Mouse (Mus musculus) heart, embryonic 12.5 days (tissue): ENCODE measurements around the gene Hcfc2. TPM values are rescaled to one million over a fixed set of nuclear protein-coding genes. Genes with fewer than 3 reads are reported as not detected.

ENCODE experiments used
- ATAC-seq: fragments of 200-750 bp; cut with Nextera tagmentation; 2 replicates; pipeline ENCODE4 v1.8.0; 2017; ENCODE audit warnings: moderate TSS enrichment, moderate library complexity; ENCODE audit not compliant: insufficient number of reproducible peaks, low FRiP score
- H3K27ac ChIP-seq: fragments of 300-500 bp; sonication (generic); 2 replicates; pipeline ENCODE4 v1.5.1; 2016; ENCODE audit warnings: mild to moderate bottlenecking, moderate library complexity; ENCODE audit not compliant: poor library complexity, severe bottlenecking
- H3K27me3 ChIP-seq: fragments of 300-500 bp; sonication (generic); replicated peaks from 2 replicates; pipeline ENCODE4 v1.6.1; 2016; ENCODE audit warnings: mild to moderate bottlenecking, moderate library complexity
- H3K36me3 ChIP-seq: fragments of 300-500 bp; sonication (generic); 2 replicates; pipeline ENCODE4 v1.6.1; 2016; ENCODE audit warnings: mild to moderate bottlenecking, moderate library complexity
- H3K4me1 ChIP-seq: fragments of 300-500 bp; sonication (generic); replicated peaks from 2 replicates; pipeline ENCODE4 v1.6.1; 2016; ENCODE audit warnings: mild to moderate bottlenecking
- H3K4me2 ChIP-seq: fragments of 300-500 bp; sonication (generic); 2 replicates; pipeline ENCODE4 v1.6.1; 2016; ENCODE audit warnings: mild to moderate bottlenecking, moderate library complexity
- H3K4me3 ChIP-seq: fragments of 300-500 bp; sonication (generic); 2 replicates; pipeline ENCODE4 v1.5.1; 2016; ENCODE audit warnings: mild to moderate bottlenecking
- H3K9ac ChIP-seq: fragments of 300-500 bp; sonication (generic); 2 replicates; pipeline ENCODE4 v1.6.1; 2016; ENCODE audit warnings: mild to moderate bottlenecking, moderate library complexity
- H3K9me3 ChIP-seq: fragments of 300-500 bp; sonication (generic); replicated peaks from 2 replicates; pipeline ENCODE4 v1.6.1; 2016; ENCODE audit warnings: mild to moderate bottlenecking, moderate library complexity
- WGBS: fragments of 180-500 bp; shearing (Covaris S2); methylation state at CpG from one replicate; pipeline ENCODE4 v1.1.7; 2016; 5-methylcytosine and 5-hydroxymethylcytosine counted together
- polyA plus RNA-seq: library from polyadenylated mRNA; unstranded; fragments of >200 nt; fragmentation: Nextera tagmentation; extraction: Ambion mirVana; gene quantifications from 2 replicates; pipeline ENCODE4 v1.2.1, GENCODE M21; 2016

The Hcfc2 gene
- polyA plus RNA-seq, 1 experiment from 2014 or later, result 52.0 TPM

DNA sequence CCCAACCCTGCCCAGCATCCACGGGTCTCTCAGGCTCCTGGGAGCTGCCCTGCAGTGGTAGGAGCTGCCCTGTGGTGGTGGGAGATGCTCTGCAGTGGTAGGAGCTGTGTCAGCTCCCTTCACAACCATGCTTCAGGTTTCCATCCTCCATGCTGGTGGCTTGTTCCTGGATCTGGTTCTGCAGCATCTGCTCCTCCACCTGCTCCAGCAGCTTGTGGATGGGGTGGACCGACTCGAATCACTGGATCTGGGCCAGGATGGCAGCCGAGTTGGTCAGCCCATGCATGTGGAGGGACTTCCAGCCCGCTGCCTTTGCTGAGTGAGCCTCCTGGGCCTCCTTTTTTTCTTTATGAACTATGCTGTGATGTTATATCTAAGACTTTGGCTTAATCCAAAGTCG lies 19.0 kb upstream of the Hcfc2 start:
- Histone ChIP-seq H3K27me3 (no peaks in the 10 kb centered on the region), H3K9me3 (no peaks in the 10 kb centered on the region), H3K36me3 (no peaks in the 10 kb centered on the region), H3K4me3 (no peak overlapping the region), H3K9ac (no peak overlapping the region), H3K27ac (no peak overlapping the region), H3K4me2 (no peak overlapping the region), H3K4me1 (0 out of 2 replicates have a peak, but pooled peaks cover 7% of the 10 kb centered on the region)
- WGBS, result 80% methylated on average over 6 of the region's 6 CpGs
- no peak for ATAC-seq

DNA sequence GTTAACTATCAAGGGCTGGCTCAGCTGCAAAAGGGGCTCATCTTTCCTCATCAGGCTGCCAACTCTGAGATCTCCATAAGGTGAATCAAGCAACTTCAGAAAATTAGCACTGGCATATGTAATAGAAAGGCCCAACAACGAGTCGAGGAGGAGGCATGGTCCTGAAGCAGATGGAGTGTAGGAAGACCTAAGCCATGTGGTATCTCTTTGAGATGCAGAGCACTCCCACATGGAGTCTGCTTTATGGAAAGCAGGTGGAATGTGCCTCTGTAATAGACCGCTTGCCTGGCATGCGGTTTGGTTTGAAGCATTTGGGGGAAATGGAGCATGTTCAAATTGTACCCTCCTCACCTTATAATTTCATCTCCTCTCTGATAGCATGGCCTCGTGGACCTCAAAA lies 15.2 kb upstream of the Hcfc2 start:
- no peaks in the 10 kb centered on the region for H3K9me3 ChIP-seq
- 84% methylated on average over 5 of the region's 5 CpGs for WGBS
- no peaks in the 10 kb centered on the region for H3K27me3 ChIP-seq
- H3K4me2 ChIP-seq, result no peak overlapping the region
- no peaks in the 10 kb centered on the region for H3K36me3 ChIP-seq
- no peak overlapping the region for H3K27ac ChIP-seq
- H3K4me3 ChIP-seq, result no peak overlapping the region
- H3K4me1 ChIP-seq, result no peaks in the 10 kb centered on the region
- ATAC-seq, result no peak
- H3K9ac ChIP-seq, result no peak overlapping the region

DNA sequence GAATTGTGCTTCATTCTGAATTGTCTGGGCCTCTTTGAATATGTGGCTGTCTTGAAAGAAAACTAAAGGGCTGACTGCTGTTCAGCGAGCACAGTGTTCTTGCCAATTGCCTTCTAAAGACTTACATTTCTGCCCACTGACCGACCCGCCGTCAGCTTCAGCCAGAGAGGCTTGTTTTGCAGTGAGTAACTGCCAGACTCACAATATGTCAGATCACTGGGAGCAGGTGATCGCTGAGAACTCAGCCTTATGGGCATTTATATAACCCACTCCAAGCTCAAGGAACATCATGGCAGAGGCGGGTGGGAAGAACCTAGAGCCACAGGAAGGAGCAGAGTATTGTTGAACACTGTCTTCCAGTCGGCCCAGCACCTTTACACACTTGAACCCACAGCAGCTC lies 14.3 kb upstream of the Hcfc2 start:
- Histone ChIP-seq H3K4me2 (no peak overlapping the region), H3K9me3 (no peaks in the 10 kb centered on the region), H3K9ac (no peak overlapping the region), H3K27ac (no peak overlapping the region), H3K4me1 (no peaks in the 10 kb centered on the region), H3K27me3 (no peaks in the 10 kb centered on the region), H3K4me3 (no peak overlapping the region), H3K36me3 (no peaks in the 10 kb centered on the region)
- WGBS, result 75% methylated on average over 7 of the region's 7 CpGs
- ATAC-seq, result no peak

DNA sequence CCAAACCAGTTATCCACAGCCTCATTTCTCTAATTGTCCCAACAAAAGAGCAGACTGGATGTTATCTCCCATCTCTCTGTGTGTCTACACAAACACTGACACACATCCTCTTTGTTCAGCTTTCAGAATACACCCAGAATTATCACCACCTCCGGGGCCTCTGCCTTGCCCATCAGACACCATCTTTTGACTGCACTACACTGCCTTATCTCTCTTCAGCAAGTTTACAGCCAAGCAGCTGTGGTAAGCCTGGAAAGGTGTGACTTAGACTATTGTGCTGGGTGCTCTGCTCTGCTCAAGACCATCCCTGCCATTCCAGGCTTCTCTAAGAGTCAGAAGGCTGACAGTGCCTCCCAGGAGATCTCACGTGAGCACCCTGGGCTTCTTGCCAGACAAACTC lies 10.5 kb upstream of the Hcfc2 start:
- Histone ChIP-seq H3K9me3 (no peaks in the 10 kb centered on the region), H3K4me3 (no peak overlapping the region), H3K9ac (no peak overlapping the region), H3K4me1 (peaks cover 7% of the 10 kb centered on the region), H3K4me2 (no peak overlapping the region), H3K36me3 (no peaks in the 10 kb centered on the region), H3K27ac (no peak overlapping the region), H3K27me3 (no peaks in the 10 kb centered on the region)
- no peak for ATAC-seq
- WGBS, result 34% methylated on average over 2 of the region's 2 CpGs

DNA sequence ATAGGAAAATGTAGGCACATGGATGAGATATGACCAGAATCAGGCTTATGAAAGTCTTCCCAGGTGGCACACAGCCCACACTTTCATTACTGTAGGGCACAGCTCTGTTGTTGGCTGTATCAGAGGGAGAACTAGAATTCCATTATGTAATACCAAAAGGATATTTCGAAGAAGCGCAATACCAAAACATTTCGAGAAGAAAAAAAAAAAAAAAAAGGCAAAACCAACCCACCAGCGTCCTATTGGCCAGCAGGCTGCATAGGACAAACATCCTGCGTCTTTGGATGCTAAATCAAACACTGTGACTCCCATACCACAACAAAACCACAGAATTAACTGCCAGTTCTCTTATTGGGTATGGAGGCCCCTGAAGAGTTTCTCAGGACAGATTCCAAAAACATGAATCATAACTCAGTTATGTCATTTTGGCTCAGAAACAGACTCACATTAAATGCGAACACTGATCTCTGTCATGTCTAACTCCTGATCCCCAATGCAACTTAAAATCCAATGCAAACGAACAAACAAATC lies 6.2 kb upstream of the Hcfc2 start:
- peaks cover 14% of the 10 kb centered on the region for H3K4me1 ChIP-seq
- peak overlapping the region; percentile 25 for H3K4me3 ChIP-seq
- H3K36me3 ChIP-seq, result no peaks in the 10 kb centered on the region
- WGBS, result 66% methylated on average over 7 of the region's 7 CpGs
- H3K9ac ChIP-seq, result no peak overlapping the region
- no peaks in the 10 kb centered on the region for H3K27me3 ChIP-seq
- peak overlapping the region; percentile 57 for H3K4me2 ChIP-seq
- no peak for ATAC-seq
- no peaks in the 10 kb centered on the region for H3K9me3 ChIP-seq
- 0 out of 2 replicates have a peak overlapping the region, but pooled peaks have one; percentile 17 for H3K27ac ChIP-seq

DNA sequence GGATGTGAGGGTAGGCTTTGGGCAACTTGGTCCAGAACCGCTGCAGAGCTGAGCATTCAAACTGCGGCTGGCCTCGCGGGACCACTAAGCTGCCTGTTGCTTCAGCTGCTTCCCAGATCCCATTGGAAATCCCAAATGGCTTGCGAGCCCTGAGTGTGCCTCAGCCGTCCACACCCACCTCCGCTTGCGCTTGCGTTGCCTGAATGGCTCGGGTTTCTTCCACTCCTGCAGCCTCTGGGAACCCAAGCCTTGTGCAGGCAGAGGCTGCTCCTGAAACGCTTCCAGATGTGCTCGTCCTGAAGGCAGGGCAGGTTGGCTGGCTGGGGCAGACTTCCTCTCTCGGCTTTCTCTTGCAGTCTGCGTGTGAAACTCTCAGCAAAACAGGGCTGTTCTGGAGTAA lies 5.5 kb upstream of the Hcfc2 start, which contains the start of gene Glt8d2:
Glt8d2 (minus strand) TSS at position 157 of the 400 bp plus-strand sequence.
- 5% methylated on average over 14 of the region's 14 CpGs for WGBS
- 0 out of 2 replicates have a peak within 1 kb of the TSS, but pooled peaks have one; percentile 17 for H3K27ac ChIP-seq
- peak within 1 kb of the TSS; percentile 57 for H3K4me2 ChIP-seq
- no peaks in the 10 kb centered on the region for H3K27me3 ChIP-seq
- H3K9me3 ChIP-seq, result no peaks in the 10 kb centered on the region
- peaks cover 14% of the 10 kb centered on the region for H3K4me1 ChIP-seq
- H3K4me3 ChIP-seq, result peak within 1 kb of the TSS; percentile 25
- ATAC-seq, result no peak
- peak within 1 kb of the TSS; percentile 29; the same call in 1 of the 2 replicates for H3K9ac ChIP-seq
- no peaks in the 10 kb centered on the region for H3K36me3 ChIP-seq

DNA sequence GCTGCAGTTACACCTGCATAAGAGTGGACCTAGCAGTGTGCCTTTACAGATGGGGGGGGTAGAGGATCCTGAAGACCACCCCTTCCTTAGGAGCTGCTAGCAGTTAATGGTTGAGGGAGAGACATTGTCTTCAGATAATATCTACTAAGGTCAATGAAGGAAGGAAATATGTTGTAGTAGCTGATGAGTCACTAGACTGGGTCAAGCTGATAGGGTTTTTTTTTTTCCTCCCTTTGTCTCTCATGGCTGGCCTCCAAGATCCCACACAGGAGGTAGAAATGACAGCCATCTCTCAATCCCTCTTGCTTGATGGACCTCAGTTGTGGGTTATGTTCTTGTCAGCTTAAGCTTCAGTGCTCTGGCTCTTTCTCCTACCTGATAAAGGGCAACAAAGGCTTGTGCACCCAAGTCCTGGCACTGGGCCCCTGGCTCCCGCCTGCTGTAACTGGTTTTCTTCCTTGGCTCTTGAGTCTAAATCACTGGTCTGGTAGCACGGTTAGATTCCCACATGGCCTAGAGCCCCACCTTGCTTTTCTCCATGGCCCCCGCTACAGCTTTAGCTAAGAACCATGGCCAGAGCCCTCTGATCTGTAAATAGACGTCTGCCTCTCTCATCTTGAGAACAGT lies 606 bp downstream of the Hcfc2 start:
- Histone ChIP-seq H3K4me3 (no peak overlapping the region), H3K4me1 (peaks cover 18% of the 10 kb centered on the region), H3K9ac (no peak overlapping the region), H3K27ac (no peak overlapping the region), H3K36me3 (0 out of 2 replicates have a peak, but pooled peaks cover 3% of the 10 kb centered on the region), H3K9me3 (no peaks in the 10 kb centered on the region), H3K4me2 (no peak overlapping the region), H3K27me3 (no peaks in the 10 kb centered on the region)
- WGBS, result 56% methylated on average over 4 of the region's 4 CpGs
- ATAC-seq, result no peak

DNA sequence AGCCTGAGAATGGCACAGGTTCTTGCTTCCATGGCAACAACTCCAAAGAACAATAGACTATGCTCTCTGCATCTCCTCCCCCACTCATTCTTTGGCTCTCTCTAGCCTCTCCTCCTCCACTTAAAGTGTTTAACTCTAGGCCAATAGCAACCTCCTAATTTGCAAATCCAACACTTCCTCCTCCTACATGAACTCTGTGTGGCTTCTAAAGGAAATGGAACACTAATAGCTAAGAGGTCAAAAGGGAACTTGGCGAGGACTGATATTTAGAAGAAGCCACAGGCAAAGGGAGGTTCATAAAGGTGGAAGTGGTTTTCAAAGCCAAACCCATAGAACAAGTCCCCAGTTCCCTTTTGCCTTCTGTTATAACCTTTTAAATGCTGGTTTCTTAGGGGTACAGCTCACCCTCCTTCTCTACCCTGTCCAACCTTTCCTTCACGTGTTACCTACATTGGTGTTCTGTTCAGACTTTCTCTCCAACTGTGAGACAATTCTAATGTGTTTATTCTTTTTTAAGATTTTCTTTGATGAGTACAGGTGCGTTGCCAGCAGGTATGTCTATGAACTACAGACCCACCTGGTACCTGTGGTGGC lies 1.4 kb downstream of the Hcfc2 start:
- no peak overlapping the region for H3K4me3 ChIP-seq
- no peak for ATAC-seq
- peaks cover 9% of the 10 kb centered on the region for H3K36me3 ChIP-seq
- H3K27me3 ChIP-seq, result no peaks in the 10 kb centered on the region
- no peak overlapping the region for H3K4me2 ChIP-seq
- WGBS, result 77% methylated on average over 3 of the region's 3 CpGs
- H3K27ac ChIP-seq, result no peak overlapping the region
- H3K9ac ChIP-seq, result no peak overlapping the region
- no peaks in the 10 kb centered on the region for H3K9me3 ChIP-seq
- H3K4me1 ChIP-seq, result peaks cover 18% of the 10 kb centered on the region

DNA sequence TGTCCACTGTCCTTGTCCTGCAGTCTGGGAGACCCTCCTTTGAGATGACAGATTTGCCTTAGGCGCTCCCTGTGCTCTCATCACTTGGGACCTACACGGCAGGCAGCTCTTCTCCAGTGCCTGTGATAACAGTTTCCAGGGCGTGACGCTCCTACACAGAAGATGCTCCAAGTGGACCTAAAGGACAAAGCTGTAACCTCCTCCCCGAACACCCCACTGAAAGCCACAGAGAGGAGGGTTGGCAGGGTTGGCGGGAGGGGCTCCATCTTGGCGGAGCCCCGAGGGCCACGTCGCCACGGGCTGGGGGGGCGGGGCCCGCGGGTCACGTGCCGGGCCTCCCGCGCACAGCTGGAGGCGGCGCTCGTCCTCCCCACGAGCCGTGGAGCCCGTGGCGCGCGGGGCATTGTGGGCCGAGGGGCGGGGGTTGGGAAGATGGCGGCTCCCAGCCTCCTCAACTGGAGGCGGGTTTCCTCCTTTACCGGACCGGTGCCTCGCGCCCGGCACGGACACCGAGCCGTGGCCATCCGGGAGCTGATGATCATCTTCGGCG lies 2.8 kb downstream of the Hcfc2 start:
- Histone ChIP-seq H3K27ac (peak overlapping the region; percentile 77), H3K4me1 (peaks cover 18% of the 10 kb centered on the region), H3K27me3 (no peaks in the 10 kb centered on the region), H3K9ac (peak overlapping the region; percentile 90), H3K36me3 (peaks cover 9% of the 10 kb centered on the region), H3K9me3 (no peaks in the 10 kb centered on the region), H3K4me3 (peak overlapping the region; percentile 84), H3K4me2 (peak overlapping the region; percentile 85)
- ATAC-seq, result peak; percentile 96
- WGBS, result under 1% methylated on average over 42 of the region's 42 CpGs

DNA sequence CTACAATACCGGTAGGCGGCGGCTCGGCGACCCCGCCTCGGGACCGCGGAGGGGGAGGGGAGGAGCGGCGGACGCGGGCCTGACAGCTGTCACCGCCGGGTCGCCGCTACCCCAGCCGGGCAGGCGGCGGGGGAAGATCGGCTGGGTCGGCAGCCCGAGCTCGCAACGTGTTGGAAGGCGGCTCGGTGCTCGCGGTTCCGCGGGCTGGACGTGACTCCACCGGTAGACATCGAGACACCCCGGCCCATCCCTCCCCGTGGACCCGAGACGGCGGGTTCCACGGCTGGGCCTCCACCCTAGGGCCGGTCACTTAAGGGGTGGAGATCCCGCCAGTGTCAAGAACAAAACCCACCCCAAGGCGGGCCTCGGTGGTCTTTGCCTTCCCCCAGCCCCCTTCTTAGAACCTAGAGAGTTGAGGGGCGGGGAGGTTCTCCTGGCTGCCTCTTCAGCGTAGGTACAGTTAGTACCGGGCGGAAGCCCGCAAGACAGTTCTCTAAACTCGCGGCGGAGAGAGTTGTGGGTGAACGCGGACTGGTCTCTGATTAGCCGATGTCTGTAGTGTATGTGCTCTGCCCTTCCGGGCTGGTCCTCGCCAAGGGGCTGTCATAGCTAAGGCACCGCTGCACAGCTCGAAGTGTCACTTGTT lies 3.5 kb downstream of the Hcfc2 start:
- WGBS, result under 1% methylated on average over 55 of the region's 59 CpGs
- Histone ChIP-seq H3K9ac (peak overlapping the region; percentile 90), H3K9me3 (no peaks in the 10 kb centered on the region), H3K4me2 (peak overlapping the region; percentile 85), H3K4me1 (peaks cover 18% of the 10 kb centered on the region), H3K27ac (peak overlapping the region; percentile 77), H3K36me3 (peaks cover 13% of the 10 kb centered on the region), H3K27me3 (no peaks in the 10 kb centered on the region), H3K4me3 (peak overlapping the region; percentile 84)
- peak; percentile 78 for ATAC-seq

DNA sequence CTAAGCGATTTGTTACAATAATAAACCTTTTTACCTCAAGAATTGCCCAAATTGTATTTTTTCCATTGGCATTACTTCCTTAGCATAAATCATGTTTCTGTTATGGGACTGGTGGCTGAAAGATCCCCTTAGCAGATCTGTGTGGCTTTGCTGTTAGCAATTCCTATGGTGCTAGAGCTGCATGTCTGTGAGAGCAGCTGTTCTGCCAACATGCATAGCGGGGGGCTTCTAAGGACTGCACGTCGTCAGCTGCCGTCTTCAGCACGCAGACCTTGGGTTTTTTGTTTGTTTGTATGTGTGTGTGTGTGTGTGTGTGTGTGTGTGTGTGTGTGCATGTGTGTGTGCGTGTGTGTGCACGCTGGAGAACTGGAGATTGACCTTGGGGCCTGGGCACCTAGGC lies 45.4 kb downstream of the Hcfc2 start:
- no peak overlapping the region for H3K9ac ChIP-seq
- H3K27me3 ChIP-seq, result no peaks in the 10 kb centered on the region
- H3K4me3 ChIP-seq, result no peak overlapping the region
- no peaks in the 10 kb centered on the region for H3K9me3 ChIP-seq
- ATAC-seq, result no peak
- H3K4me2 ChIP-seq, result no peak overlapping the region
- no peak overlapping the region for H3K27ac ChIP-seq
- H3K36me3 ChIP-seq, result peaks cover 53% of the 10 kb centered on the region
- H3K4me1 ChIP-seq, result no peaks in the 10 kb centered on the region
- 89% methylated on average over 8 of the region's 8 CpGs for WGBS
